Mouse (Mus musculus): ENCODE measurements around the gene Ncs1. TPM values are rescaled to one million over a fixed set of nuclear protein-coding genes. Genes with fewer than 3 reads are reported as not detected.

Gene Ncs1
- total RNA-seq, 2 experiments from 2014 or later, result 151 to 156 TPM

- intact Hi-C loops (cut with DNase I), result no loop called here
- no peak for DNase-seq (ENCODE audit: extremely low spot score in 1 of 2, low spot score in 2 of 2)
Measured at GRCm38 (mm10) chr2:31239203-31239696, 6.4 kb upstream of the Ncs1 start.

- intact Hi-C loops (cut with DNase I), result no loop called here
- no peak for DNase-seq (ENCODE audit: extremely low spot score in 1 of 2, low spot score in 2 of 2)
Measured at GRCm38 (mm10) chr2:31239833-31240232, 5.8 kb upstream of the Ncs1 start.

- intact Hi-C loops (cut with DNase I), result no loop called here
- peak in 1 of 2 experiments; percentile 75 for DNase-seq (ENCODE audit: extremely low spot score in 1 of 2, low spot score in 2 of 2)
Measured at GRCm38 (mm10) chr2:31241639-31242038, 4.0 kb upstream of the Ncs1 start.

- intact Hi-C loops (cut with DNase I), result loop anchor here (2.0 kb wide), 1 partner anchor 47 kb away; no protein-coding TSS in a partner anchor
- peak in 1 of 2 experiments; percentile 57 for DNase-seq (ENCODE audit: extremely low spot score in 1 of 2, low spot score in 2 of 2)
Measured at GRCm38 (mm10) chr2:31244216-31244615, 1.4 kb upstream of the Ncs1 start.

- no peak for DNase-seq (ENCODE audit: extremely low spot score in 1 of 2, low spot score in 2 of 2)
- intact Hi-C loops (cut with DNase I), result loop anchor here (2.0 kb wide), 1 partner anchor 46 kb away; no protein-coding TSS in a partner anchor
Measured at GRCm38 (mm10) chr2:31245051-31245450, 572 bp upstream of the Ncs1 start.

- DNase-seq (ENCODE audit: extremely low spot score in 1 of 2, low spot score in 2 of 2), result peak in 1 of 2 experiments; percentile 68
- intact Hi-C loops (cut with DNase I), result no loop called here
Measured at GRCm38 (mm10) chr2:31246251-31246971, 788 bp downstream of the Ncs1 start.

- DNase-seq (ENCODE audit: extremely low spot score in 1 of 2, low spot score in 2 of 2), result peak in 1 of 2 experiments; percentile 16
- intact Hi-C loops (cut with DNase I), result no loop called here
Measured at GRCm38 (mm10) chr2:31248856-31249255, 3.2 kb downstream of the Ncs1 start.

GRCm38 (mm10) chr2:31252167-31252566, 6.5 kb downstream of the Ncs1 start:
- no peak for DNase-seq (ENCODE audit: extremely low spot score in 1 of 2, low spot score in 2 of 2)
- intact Hi-C loops (cut with DNase I), result no loop called here

GRCm38 (mm10) chr2:31253463-31253862, 7.8 kb downstream of the Ncs1 start:
- intact Hi-C loops (cut with DNase I), result no loop called here
- peak in 1 of 2 experiments; percentile 26 for DNase-seq (ENCODE audit: extremely low spot score in 1 of 2, low spot score in 2 of 2)

GRCm38 (mm10) chr2:31254806-31255205, 9.2 kb downstream of the Ncs1 start:
- intact Hi-C loops (cut with DNase I), result no loop called here
- no peak for DNase-seq (ENCODE audit: extremely low spot score in 1 of 2, low spot score in 2 of 2)

GRCm38 (mm10) chr2:31255952-31256938, 10.6 kb downstream of the Ncs1 start:
- DNase-seq (ENCODE audit: extremely low spot score in 1 of 2, low spot score in 2 of 2), result peak in 1 of 2 experiments; percentile 85
- intact Hi-C loops (cut with DNase I), result no loop called here

- DNase-seq (ENCODE audit: extremely low spot score in 1 of 2, low spot score in 2 of 2), result peak in 1 of 2 experiments; percentile 62
- intact Hi-C loops (cut with DNase I), result no loop called here
Measured at GRCm38 (mm10) chr2:31257096-31257495, 11.5 kb downstream of the Ncs1 start.

- peak; percentile 72 to 87 for DNase-seq (ENCODE audit: extremely low spot score in 1 of 2, low spot score in 2 of 2)
- intact Hi-C loops (cut with DNase I), result no loop called here
Measured at GRCm38 (mm10) chr2:31258609-31259366, 13.2 kb downstream of the Ncs1 start.

GRCm38 (mm10) chr2:31259367-31259920, 13.8 kb downstream of the Ncs1 start:
- peak in 1 of 2 experiments; percentile 53 for DNase-seq (ENCODE audit: extremely low spot score in 1 of 2, low spot score in 2 of 2)
- intact Hi-C loops (cut with DNase I), result no loop called here

- DNase-seq (ENCODE audit: extremely low spot score in 1 of 2, low spot score in 2 of 2), result no peak
- intact Hi-C loops (cut with DNase I), result no loop called here
Measured at GRCm38 (mm10) chr2:31260549-31260948, 14.9 kb downstream of the Ncs1 start.

- intact Hi-C loops (cut with DNase I), result no loop called here
Measured at GRCm38 (mm10) chr2:31263039-31263461, 17.4 kb downstream of the Ncs1 start.

GRCm38 (mm10) chr2:31263746-31264378, 18.2 kb downstream of the Ncs1 start:
- intact Hi-C loops (cut with DNase I), result no loop called here
- peak; percentile 76 to 89 for DNase-seq (ENCODE audit: extremely low spot score in 1 of 2, low spot score in 2 of 2)

More at GRCm38 (mm10) chr2:31263039-31263461, 17.4 kb downstream of the Ncs1 start:
- DNase-seq (ENCODE audit: extremely low spot score in 1 of 2, low spot score in 2 of 2), result peak; percentile 61 to 69

- DNase-seq (ENCODE audit: extremely low spot score in 1 of 2, low spot score in 2 of 2), result no peak
- intact Hi-C loops (cut with DNase I), result no loop called here
Measured at GRCm38 (mm10) chr2:31267447-31267846, 21.8 kb downstream of the Ncs1 start.
